Mouse (Mus musculus) kidney, adult 2 months (tissue): Measurements from ENCODE around the gene Mllt3.

Experiments used
- CTCF ChIP-seq: fragments of 200-500 bp; conservative IDR thresholded peaks from 2 replicates; pipeline ENCODE4 v1.5.1; 2011; ENCODE audit warnings: low read depth, mild to moderate bottlenecking, control low read depth, low read length, moderate library complexity, mixed read lengths; ENCODE audit not compliant: insufficient read depth, insufficient read length
- POLR2A ChIP-seq: fragments of 200-500 bp; IDR thresholded peaks from one replicate; pipeline ENCODE4 v1.6.1; 2011; ENCODE audit warnings: low read depth, low read length, control low read depth

GRCm38 (mm10) chr4:87835191-87835590, 198.0 kb downstream of the Mllt3 start:
- TF ChIP-seq POLR2A (no peak), CTCF (no peak)
